Mouse (Mus musculus): ENCODE measurements around the gene Acot8. TPM values are rescaled to one million over a fixed set of nuclear protein-coding genes. Genes with fewer than 3 reads are reported as not detected.
A peak's percentile ranks its signal among the peaks of the same experiment; 100 is the strongest.

Gene Acot8
- polyA plus RNA-seq, 1 experiment = 44.9 TPM

DNA sequence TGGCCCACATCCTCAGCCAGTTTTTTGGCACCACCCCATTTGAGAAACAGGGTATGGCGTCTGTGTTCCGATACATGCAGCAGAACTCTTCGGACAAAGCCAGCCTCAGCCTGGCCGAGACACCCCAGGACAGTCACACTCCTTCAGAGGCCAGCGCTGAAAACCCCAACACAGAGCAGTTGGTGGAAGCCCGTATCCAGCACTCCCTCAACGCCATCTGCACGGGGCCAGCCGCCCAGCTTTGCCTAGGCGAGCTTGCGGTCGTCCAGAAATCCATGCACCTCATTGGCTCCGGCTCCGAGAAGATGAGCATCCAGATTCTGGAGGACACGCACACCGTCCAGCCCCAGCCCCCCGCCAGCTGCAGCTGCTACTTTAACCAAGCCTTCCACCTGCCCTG is 20.8 kb upstream of the Acot8 start:
- H3K4me1 ChIP-seq (ENCODE audit: control insufficient read depth, insufficient read depth, insufficient read length) = no peaks in the 10 kb centered on the region
- H3K27ac ChIP-seq (ENCODE audit: insufficient read depth, low read length) = no peak overlapping the region
- WGBS = 97% methylated on average over 17 of the region's 17 CpGs
- TF ChIP-seq CTCF (IDR thresholded peaks at IDR 0.05; ENCODE audit: extremely low read depth, insufficient read depth, insufficient read length, insufficient replicate concordance) (no peak), POLR2A (IDR thresholded peaks at IDR 0.05; ENCODE audit: low read depth, low read length) (no peak)
- peaks cover 24% of the 10 kb centered on the region for H3K36me3 ChIP-seq (ENCODE audit: control insufficient read depth, insufficient read depth, low read length)
- H3K4me3 ChIP-seq (ENCODE audit: extremely low read depth, insufficient read depth, insufficient read length) = no peak overlapping the region
- no peaks in the 10 kb centered on the region for H3K27me3 ChIP-seq (ENCODE audit: control insufficient read depth, insufficient read depth, low read length)
- no peak for DNase-seq (ENCODE audit: low read depth in 1 of 2, low spot score in 2 of 2)

DNA sequence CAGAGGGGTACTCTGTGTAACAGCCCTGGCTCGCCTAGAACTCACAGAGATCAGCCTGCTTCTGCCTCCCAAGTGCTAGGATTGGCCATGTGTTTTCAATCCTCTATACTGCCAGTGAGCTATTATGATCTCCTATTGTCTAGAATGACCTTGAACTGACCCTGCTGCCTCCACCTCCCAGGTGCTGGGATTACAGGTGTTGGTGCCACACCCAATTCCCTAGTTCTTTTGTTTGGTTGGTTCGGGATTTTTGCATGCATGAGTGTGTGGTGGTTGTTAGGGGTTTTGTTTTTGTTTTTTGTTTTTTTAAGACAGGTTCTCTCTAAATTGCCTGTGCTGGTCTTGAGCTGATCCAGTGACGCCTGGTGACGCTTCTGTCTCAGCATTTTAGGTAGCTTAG is 19.3 kb upstream of the Acot8 start:
- Histone ChIP-seq H3K36me3 (ENCODE audit: control insufficient read depth, insufficient read depth, low read length) (peaks cover 27% of the 10 kb centered on the region), H3K27ac (ENCODE audit: insufficient read depth, low read length) (no peak overlapping the region), H3K4me3 (ENCODE audit: extremely low read depth, insufficient read depth, insufficient read length) (no peak overlapping the region), H3K27me3 (ENCODE audit: control insufficient read depth, insufficient read depth, low read length) (no peaks in the 10 kb centered on the region), H3K4me1 (ENCODE audit: control insufficient read depth, insufficient read depth, insufficient read length) (no peaks in the 10 kb centered on the region)
- DNase-seq (ENCODE audit: low read depth in 1 of 2, low spot score in 2 of 2) = no peak
- 87% methylated on average over 4 of the region's 4 CpGs for WGBS
- TF ChIP-seq POLR2A (IDR thresholded peaks at IDR 0.05; ENCODE audit: low read depth, low read length) (no peak), CTCF (IDR thresholded peaks at IDR 0.05; ENCODE audit: extremely low read depth, insufficient read depth, insufficient read length, insufficient replicate concordance) (no peak)

DNA sequence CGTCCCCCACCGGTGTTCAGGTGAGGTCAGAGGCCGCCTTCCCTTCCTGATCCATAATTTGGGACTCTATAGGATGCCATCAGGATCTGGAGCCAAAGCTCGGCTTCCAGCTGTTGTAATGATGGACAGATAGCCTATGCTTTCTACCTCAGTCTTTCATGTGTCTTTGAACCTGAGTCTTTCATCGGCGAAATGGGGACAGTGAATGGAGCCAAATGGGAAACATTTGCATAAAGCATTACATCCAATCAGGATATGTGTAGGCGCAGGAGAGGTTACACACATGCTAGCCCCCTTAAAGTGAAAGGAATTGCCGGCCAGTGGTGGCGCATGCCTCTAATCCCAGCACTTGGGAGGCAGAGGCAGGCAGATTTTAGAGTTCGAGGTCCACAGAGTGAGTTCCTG is 18.5 kb upstream of the Acot8 start:
- Histone ChIP-seq H3K27me3 (ENCODE audit: control insufficient read depth, insufficient read depth, low read length) (no peaks in the 10 kb centered on the region), H3K4me3 (ENCODE audit: extremely low read depth, insufficient read depth, insufficient read length) (peak overlapping the region; percentile 97), H3K4me1 (ENCODE audit: control insufficient read depth, insufficient read depth, insufficient read length) (no peaks in the 10 kb centered on the region), H3K36me3 (ENCODE audit: control insufficient read depth, insufficient read depth, low read length) (peaks cover 27% of the 10 kb centered on the region), H3K27ac (ENCODE audit: insufficient read depth, low read length) (peak overlapping the region; percentile 84)
- TF ChIP-seq POLR2A (IDR thresholded peaks at IDR 0.05; ENCODE audit: low read depth, low read length) (no peak), CTCF (IDR thresholded peaks at IDR 0.05; ENCODE audit: extremely low read depth, insufficient read depth, insufficient read length, insufficient replicate concordance) (no peak)
- no peak for DNase-seq (ENCODE audit: low read depth in 1 of 2, low spot score in 2 of 2)
- WGBS = under 1% methylated on average over 10 of the region's 10 CpGs

DNA sequence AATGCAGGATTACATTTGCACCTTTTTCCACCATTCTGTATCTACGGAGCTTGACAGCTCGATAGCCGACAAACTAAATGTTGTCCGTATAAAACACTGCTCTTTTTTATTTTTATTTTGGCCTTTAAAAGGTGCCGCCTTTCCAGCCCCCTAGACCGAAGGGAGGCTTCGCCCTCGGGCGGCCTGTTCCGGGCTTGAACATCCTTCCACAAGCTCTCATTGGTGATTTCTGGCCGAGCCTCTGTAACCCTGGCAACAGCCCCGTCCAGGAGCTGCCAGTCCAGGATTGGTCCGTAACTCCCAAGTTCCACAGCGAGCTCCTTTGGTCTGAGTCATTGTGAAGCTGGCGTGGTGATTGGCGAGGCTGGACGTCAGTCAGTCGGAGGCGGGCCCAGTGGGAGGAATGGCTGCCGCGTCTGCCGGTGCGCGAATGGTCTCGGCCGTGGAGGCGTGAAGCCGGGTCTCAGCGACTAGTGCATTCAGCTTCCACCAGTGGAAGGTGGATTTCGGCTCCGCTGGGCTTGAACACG is 18.0 kb upstream of the Acot8 start, which contains the start of gene Zswim1:
Zswim1 (plus strand) TSS at position 51 of the 530 bp plus-strand sequence.
- 1% methylated on average over 32 of the region's 32 CpGs for WGBS
- peak; percentile 93 to 99 for DNase-seq (ENCODE audit: low read depth in 1 of 2, low spot score in 2 of 2)
- peaks cover 25% of the 10 kb centered on the region for H3K36me3 ChIP-seq (ENCODE audit: control insufficient read depth, insufficient read depth, low read length)
- H3K27me3 ChIP-seq (ENCODE audit: control insufficient read depth, insufficient read depth, low read length) = no peaks in the 10 kb centered on the region
- H3K4me3 ChIP-seq (ENCODE audit: extremely low read depth, insufficient read depth, insufficient read length) = peak within 1 kb of the TSS; percentile 97
- H3K27ac ChIP-seq (ENCODE audit: insufficient read depth, low read length) = peak within 1 kb of the TSS; percentile 84
- TF ChIP-seq CTCF (IDR thresholded peaks at IDR 0.05; ENCODE audit: extremely low read depth, insufficient read depth, insufficient read length, insufficient replicate concordance) (no peak), POLR2A (IDR thresholded peaks at IDR 0.05; ENCODE audit: low read depth, low read length) (peak; percentile 73)
- no peaks in the 10 kb centered on the region for H3K4me1 ChIP-seq (ENCODE audit: control insufficient read depth, insufficient read depth, insufficient read length)

DNA sequence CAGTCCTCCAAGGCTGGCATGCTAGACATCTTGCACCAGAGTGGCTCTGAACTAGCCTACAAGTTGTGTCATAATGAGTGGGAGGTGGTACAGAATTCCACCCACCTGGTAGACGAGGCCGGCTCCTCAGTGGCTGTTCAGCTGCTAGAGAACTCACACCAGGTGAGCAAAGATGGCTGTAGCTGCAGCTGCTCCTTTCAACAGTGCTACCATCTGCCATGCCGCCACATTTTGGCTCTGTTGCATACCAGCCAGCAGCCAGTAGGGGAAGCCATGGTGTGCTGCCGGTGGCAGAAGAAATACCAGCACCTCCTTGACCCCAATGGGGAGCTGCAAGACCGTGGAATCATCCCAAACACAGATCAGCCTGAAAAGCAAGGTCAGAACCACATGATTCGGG is 16.4 kb upstream of the Acot8 start:
- Histone ChIP-seq H3K4me3 (ENCODE audit: extremely low read depth, insufficient read depth, insufficient read length) (no peak overlapping the region), H3K4me1 (ENCODE audit: control insufficient read depth, insufficient read depth, insufficient read length) (no peaks in the 10 kb centered on the region), H3K36me3 (ENCODE audit: control insufficient read depth, insufficient read depth, low read length) (peaks cover 19% of the 10 kb centered on the region), H3K27ac (ENCODE audit: insufficient read depth, low read length) (no peak overlapping the region), H3K27me3 (ENCODE audit: control insufficient read depth, insufficient read depth, low read length) (no peaks in the 10 kb centered on the region)
- TF ChIP-seq POLR2A (IDR thresholded peaks at IDR 0.05; ENCODE audit: low read depth, low read length) (no peak), CTCF (IDR thresholded peaks at IDR 0.05; ENCODE audit: extremely low read depth, insufficient read depth, insufficient read length, insufficient replicate concordance) (no peak)
- WGBS = 92% methylated on average over 6 of the region's 6 CpGs
- no peak for DNase-seq (ENCODE audit: low read depth in 1 of 2, low spot score in 2 of 2)

DNA sequence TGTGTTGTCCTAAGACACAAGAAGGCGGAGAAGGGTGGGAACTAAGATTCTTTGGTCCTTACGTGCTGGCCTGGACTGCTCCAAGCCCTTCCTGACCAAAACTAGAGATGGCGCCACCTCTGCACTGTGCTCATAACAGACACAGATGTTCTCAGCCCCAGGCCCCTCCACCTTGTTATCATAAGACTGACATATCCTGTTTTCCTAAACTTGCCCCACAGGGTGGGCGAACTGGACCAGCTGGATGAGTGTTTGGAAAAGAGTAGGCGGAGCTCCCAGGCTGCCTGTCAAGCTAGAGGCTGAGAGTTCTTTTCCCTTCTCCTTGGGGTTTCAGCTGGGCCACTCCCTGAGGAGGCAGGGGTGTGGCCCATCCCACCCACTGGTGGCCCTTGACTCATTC is 13.0 kb upstream of the Acot8 start:
- Histone ChIP-seq H3K36me3 (ENCODE audit: control insufficient read depth, insufficient read depth, low read length) (peaks cover 6% of the 10 kb centered on the region; the same call in 1 of the 2 replicates), H3K4me3 (ENCODE audit: extremely low read depth, insufficient read depth, insufficient read length) (no peak overlapping the region), H3K27me3 (ENCODE audit: control insufficient read depth, insufficient read depth, low read length) (no peaks in the 10 kb centered on the region), H3K27ac (ENCODE audit: insufficient read depth, low read length) (no peak overlapping the region), H3K4me1 (ENCODE audit: control insufficient read depth, insufficient read depth, insufficient read length) (no peaks in the 10 kb centered on the region)
- 90% methylated on average over 5 of the region's 5 CpGs for WGBS
- DNase-seq (ENCODE audit: low read depth in 1 of 2, low spot score in 2 of 2) = no peak
- TF ChIP-seq POLR2A (IDR thresholded peaks at IDR 0.05; ENCODE audit: low read depth, low read length) (no peak), CTCF (IDR thresholded peaks at IDR 0.05; ENCODE audit: extremely low read depth, insufficient read depth, insufficient read length, insufficient replicate concordance) (no peak)

DNA sequence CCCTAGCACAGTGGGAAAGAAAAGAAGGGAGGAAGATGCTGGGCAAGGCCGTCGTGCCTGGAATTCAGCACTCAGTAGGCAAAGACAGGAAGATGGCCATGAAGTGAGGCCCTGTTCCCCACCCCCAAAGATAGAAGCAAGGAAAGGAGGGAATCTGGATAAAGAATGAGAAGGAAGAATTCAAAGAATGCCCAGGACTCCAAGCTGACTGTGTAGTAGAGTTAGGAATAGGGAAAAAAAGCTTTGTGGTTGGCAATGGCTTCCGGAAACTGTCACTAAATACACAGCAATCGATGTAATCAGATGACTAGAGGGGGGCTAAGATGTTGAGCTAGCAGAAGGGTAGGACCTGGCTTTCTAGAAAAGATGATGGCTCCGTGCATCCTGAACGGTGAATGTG is 12.5 kb upstream of the Acot8 start:
- Histone ChIP-seq H3K36me3 (ENCODE audit: control insufficient read depth, insufficient read depth, low read length) (peaks cover 6% of the 10 kb centered on the region; the same call in 1 of the 2 replicates), H3K27me3 (ENCODE audit: control insufficient read depth, insufficient read depth, low read length) (no peaks in the 10 kb centered on the region), H3K27ac (ENCODE audit: insufficient read depth, low read length) (no peak overlapping the region), H3K4me3 (ENCODE audit: extremely low read depth, insufficient read depth, insufficient read length) (no peak overlapping the region), H3K4me1 (ENCODE audit: control insufficient read depth, insufficient read depth, insufficient read length) (no peaks in the 10 kb centered on the region)
- WGBS = 91% methylated on average over 6 of the region's 6 CpGs
- DNase-seq (ENCODE audit: low read depth in 1 of 2, low spot score in 2 of 2) = no peak
- TF ChIP-seq POLR2A (IDR thresholded peaks at IDR 0.05; ENCODE audit: low read depth, low read length) (no peak), CTCF (IDR thresholded peaks at IDR 0.05; ENCODE audit: extremely low read depth, insufficient read depth, insufficient read length, insufficient replicate concordance) (no peak)

Measured in spleen, adult 2 months (tissue).